In genomic region chr2:129873489-129873888, GRCm38 (mm10) we compare ENCODE assay signal across 8 mouse cellular contexts.
DNase-seq lines count a peak whose midpoint lies in the region; ATAC-seq and TF ChIP-seq lines count a peak whose summit lies in the region.

No protein-coding gene starts in this region.

- H3K27me3 ChIP-seq in ES-Bruce4 (ENCODE audit: control insufficient read depth, insufficient read depth, low read length, poor library complexity, severe bottlenecking), result no peaks in the 10 kb centered on the region
- H3K27me3 ChIP-seq in forebrain, embryonic 10.5 days (ENCODE audit: poor library complexity, severe bottlenecking), result no peaks in the 10 kb centered on the region
- no peaks in the 10 kb centered on the region for H3K27me3 ChIP-seq in lung, postnatal 0 days (replicated peaks; ENCODE audit: insufficient read depth, low read length)

- no peak overlapping the region for H3K27ac ChIP-seq in ES-Bruce4 (ENCODE audit: insufficient read depth, low read length)
- no peak overlapping the region for H3K27ac ChIP-seq in forebrain, embryonic 10.5 days
- no peak overlapping the region for H3K27ac ChIP-seq in lung, postnatal 0 days (ENCODE audit: low read length)

- peak; percentile 32; the same call in 1 of the 2 replicates for ATAC-seq in lung, postnatal 0 days

- WGBS in forebrain, embryonic 10.5 days, result 8% methylated on average over 5 of the region's 5 CpGs
- WGBS in lung, postnatal 0 days, result 9% methylated on average over 5 of the region's 5 CpGs

- H3K9me3 ChIP-seq in ES-Bruce4 (replicated peaks; ENCODE audit: control insufficient read depth, insufficient read depth, low read length, poor library complexity, severe bottlenecking), result no peaks in the 10 kb centered on the region
- no peaks in the 10 kb centered on the region for H3K9me3 ChIP-seq in forebrain, embryonic 10.5 days
- H3K9me3 ChIP-seq in lung, postnatal 0 days (ENCODE audit: low read length), result no peaks in the 10 kb centered on the region

- no peak overlapping the region for H3K9ac ChIP-seq in ES-Bruce4 (ENCODE audit: low read depth, poor library complexity, severe bottlenecking)
- H3K9ac ChIP-seq in lung, postnatal 0 days (replicated peaks; ENCODE audit: low read depth), result no peak overlapping the region

- H3K4me3 ChIP-seq in ES-Bruce4 (ENCODE audit: low read depth, low read length), result no peak overlapping the region
- H3K4me3 ChIP-seq in forebrain, embryonic 10.5 days, result no peak overlapping the region
- H3K4me3 ChIP-seq in lung, postnatal 0 days (ENCODE audit: low read depth, low read length), result no peak overlapping the region

- TF ChIP-seq EP300 in ES-Bruce4 (IDR thresholded peaks at IDR 0.05; ENCODE audit: insufficient read depth, low read depth, low read length), result no peak
- TF ChIP-seq EP300 in lung, postnatal 0 days (IDR thresholded peaks at IDR 0.05), result no peak

- no peaks in the 10 kb centered on the region for H3K36me3 ChIP-seq in ES-Bruce4 (ENCODE audit: control insufficient read depth, insufficient read depth, low read length, poor library complexity, severe bottlenecking)
- H3K36me3 ChIP-seq in forebrain, embryonic 10.5 days (replicated peaks), result no peaks in the 10 kb centered on the region
- no peaks in the 10 kb centered on the region for H3K36me3 ChIP-seq in lung, postnatal 0 days (ENCODE audit: insufficient read depth, low read length)

- no peaks in the 10 kb centered on the region for H3K4me1 ChIP-seq in ES-Bruce4 (ENCODE audit: control insufficient read depth, insufficient read depth, low read length)
- peaks cover 14% of the 10 kb centered on the region for H3K4me1 ChIP-seq in forebrain, embryonic 10.5 days
- no peaks in the 10 kb centered on the region for H3K4me1 ChIP-seq in lung, postnatal 0 days (ENCODE audit: insufficient read depth, low read depth, low read length)

- no peak for TF ChIP-seq POLR2A in ES-Bruce4 (IDR thresholded peaks at IDR 0.05; ENCODE audit: insufficient read depth, low read length)

- TF ChIP-seq CTCF in ES-Bruce4 (IDR thresholded peaks at IDR 0.05; ENCODE audit: low read depth, low read length), result peak; percentile 91
- TF ChIP-seq CTCF in lung, postnatal 0 days (IDR thresholded peaks at IDR 0.05), result peak; percentile 97

- intact Hi-C loops in heart, postnatal 25 days (cut with DNase I), result loop anchor here (1.0 to 5.0 kb wide), 4 partner anchors 71 to 371 kb away; partner anchors contain the start of gene Stk35

- H3K4me2 ChIP-seq in lung, postnatal 0 days (replicated peaks; ENCODE audit: low read depth, low read length), result no peak overlapping the region

- DNase-seq in brain, adult 2 months (ENCODE audit: low read depth, low spot score), result peak; percentile 93
- DNase-seq in forebrain, embryonic 10.5 days (ENCODE audit: extremely low spot score, low spot score), result peak; percentile 79
- DNase-seq in heart, postnatal 25 days (ENCODE audit: low spot score), result peak; percentile 39
- DNase-seq in layer of hippocampus, adult 18-20 months (ENCODE audit: low spot score in 2 of 2), result peak; percentile 73 to 90
- peak; percentile 77 for DNase-seq in lung, postnatal 0 days (ENCODE audit: low spot score)
- DNase-seq in ovary, postnatal 36 days (ENCODE audit: low spot score), result peak; percentile 81
- peak; percentile 82 for DNase-seq in thymus, postnatal 25 days

Comparison
In these comparisons a context has a peak if more than half of its experiments do, and no peak if none do; other contexts are left out.
1. DNase-seq: peak in every context shown above with its lines; median percentile 93 in brain, adult 2 months; 82 in thymus, postnatal 25 days; 82 in layer of hippocampus, adult 18-20 months; 81 in ovary, postnatal 36 days; 79 in forebrain, embryonic 10.5 days; 77 in lung, postnatal 0 days; 39 in heart, postnatal 25 days.